Mouse (Mus musculus): Measurements from ENCODE around the gene H2-Q7. TPM values are rescaled to one million over a fixed set of nuclear protein-coding genes. Genes with fewer than 3 reads are reported as not detected.
"Not testable (repeated sequence)": the region's sequence is repeated elsewhere in the genome, so short reads cannot be mapped to it uniquely, and the experiment has no call there.

The H2-Q7 gene
- polyA plus RNA-seq, 2 experiments from 2014 or later: 1,012 to 1,237 TPM

DNA sequence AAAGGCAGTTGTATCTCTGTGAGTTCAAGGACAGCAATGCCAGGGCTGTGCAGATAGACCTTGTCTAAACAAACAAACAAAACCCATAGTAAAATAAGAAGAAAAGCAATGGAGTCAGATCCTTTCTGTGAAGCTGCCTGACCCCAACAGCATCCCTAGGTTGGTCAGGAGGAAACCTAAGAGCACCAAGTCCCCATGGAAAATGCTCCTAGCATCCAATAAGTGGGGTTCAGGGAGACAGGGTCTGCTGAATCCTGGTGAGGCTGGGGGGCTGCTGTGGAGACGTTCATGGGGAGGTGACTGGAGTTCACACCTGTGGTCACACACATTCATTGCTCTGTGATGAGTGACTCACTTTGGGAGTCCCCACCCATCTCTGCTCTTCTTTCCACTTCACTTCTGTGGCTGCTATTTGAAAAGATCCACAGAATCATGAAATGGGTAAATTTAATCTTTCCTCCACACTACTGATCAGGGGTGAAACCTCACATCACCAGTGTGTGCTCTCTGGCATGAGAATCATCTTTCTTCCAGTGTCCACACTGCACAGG is 1.5 kb upstream of the H2-Q7 start:
- ATAC-seq: not testable (repeated sequence)

DNA sequence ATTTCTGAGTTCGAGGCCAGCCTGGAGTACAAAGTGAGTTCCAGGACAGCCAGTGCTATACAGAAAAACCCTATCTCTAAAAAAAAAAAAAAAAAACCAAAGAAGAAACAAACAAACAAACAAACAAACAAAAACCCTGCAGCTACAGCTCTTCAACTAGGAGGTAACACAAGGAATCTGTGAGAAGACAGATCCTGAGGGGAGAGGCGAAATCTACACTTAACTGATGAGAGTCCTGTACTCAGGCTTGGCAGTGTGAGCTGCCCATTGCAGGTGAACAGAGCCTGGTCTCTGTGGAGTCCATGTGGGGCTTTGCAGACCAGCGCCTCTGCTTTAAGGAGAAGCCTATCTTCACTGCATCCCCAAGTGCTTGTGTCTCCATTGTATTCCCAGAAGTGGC is 560 bp upstream of the H2-Q7 start:
- not testable (repeated sequence) for ATAC-seq

DNA sequence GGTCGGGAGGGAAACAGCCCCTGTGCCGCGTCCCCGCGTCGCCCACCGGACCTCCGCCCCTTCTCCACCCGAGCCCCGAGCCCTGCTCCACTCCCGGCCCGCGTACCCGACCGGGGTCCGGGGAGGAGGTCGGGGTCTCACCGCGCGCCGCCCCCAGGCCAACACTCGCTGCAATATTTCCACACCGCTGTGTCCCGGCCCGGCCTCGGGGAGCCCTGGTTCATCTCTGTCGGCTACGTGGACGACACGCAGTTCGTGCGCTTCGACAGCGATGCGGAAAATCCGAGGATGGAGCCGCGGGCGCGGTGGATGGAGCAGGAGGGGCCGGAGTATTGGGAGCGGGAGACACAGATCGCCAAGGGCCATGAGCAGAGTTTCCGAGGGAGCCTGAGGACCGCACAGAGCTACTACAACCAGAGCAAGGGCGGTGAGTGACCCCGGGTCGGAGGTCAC is 366 bp downstream of the H2-Q7 start:
- ATAC-seq: peak; percentile 3

DNA sequence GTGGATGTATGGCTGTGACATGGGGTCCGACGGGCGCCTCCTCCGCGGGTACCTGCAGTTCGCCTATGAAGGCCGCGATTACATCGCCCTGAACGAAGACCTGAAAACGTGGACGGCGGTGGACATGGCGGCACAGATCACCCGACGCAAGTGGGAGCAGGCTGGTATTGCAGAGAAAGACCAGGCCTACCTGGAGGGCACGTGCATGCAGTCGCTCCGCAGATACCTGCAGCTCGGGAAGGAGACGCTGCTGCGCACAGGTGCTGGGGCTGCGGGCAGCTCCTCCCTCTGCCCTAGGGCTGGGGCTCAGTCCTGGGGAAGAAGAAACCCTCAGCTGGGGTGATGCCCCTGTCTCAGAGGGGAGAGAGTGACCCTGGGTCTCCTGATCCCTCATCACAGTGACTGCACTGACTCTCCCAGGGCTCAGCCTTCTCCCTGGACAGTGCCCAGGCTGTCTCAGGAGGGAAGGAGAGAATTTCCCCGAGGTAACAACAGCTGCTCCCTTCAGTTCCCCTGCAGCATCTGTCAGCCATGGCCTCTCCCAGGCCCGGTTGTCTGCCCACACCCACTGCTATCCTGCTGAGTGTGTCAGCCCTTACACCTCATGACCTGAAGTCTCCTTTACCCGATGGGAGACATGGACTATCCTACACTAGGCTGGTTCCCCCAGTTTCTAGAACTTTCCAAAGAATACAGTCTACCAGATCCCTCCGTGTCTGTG is 1.1 kb downstream of the H2-Q7 start:
- ATAC-seq: not testable (repeated sequence)

DNA sequence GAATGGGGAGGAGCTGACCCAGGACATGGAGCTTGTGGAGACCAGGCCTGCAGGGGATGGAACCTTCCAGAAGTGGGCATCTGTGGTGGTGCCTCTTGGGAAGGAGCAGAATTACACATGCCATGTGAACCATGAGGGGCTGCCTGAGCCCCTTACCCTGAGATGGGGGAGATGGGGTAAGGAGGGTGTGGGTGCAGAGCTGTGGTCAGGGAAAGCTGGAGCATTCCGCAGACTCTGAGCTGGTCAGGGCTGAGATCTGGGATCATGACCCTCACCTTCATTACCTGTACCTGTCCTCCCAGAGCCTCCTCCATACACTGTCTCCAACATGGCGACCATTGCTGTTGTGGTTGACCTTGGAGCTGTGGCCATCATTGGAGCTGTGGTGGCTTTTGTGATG is 3.4 kb downstream of the H2-Q7 start:
- not testable (repeated sequence) for ATAC-seq

DNA sequence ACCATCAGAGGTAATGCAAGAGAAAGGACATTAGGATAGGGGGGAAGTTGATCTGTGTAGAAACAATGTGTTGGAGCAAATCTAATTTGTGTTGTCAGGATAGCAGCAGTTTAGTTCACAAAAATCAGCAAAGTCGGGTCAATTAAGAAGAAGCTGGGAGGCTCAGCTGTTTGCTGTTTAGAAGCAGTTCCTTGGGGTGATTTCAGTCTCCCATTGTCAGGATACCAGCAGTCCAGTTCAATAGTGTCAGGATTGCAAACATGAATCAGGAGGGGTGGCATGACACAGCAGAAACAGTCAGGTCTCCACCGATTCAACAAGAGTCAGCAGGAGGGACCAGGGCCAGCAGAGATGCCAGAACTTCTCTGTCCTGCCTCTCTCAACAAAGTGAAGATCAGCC is 5.6 kb downstream of the H2-Q7 start:
- ATAC-seq: not testable (repeated sequence)

DNA sequence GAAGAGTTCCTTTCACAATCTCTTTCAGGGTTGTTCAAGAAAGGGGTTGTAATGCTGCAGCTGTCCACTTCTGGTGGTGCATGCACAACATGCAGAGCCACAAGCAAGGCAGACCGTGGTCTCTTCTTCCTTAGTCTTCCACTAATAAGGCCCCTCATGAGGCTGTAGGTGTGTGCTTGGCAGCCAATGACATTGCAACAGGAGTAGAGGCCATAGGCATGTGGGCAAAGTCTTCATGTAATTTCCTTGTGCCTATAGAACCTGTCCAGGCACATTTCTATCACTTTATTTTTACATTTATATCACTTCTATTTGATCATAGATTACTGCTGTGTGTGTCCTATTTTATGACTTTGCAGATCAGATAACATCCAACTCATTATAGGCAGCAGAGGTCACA is 19.3 kb downstream of the H2-Q7 start:
- not testable (repeated sequence) for ATAC-seq

DNA sequence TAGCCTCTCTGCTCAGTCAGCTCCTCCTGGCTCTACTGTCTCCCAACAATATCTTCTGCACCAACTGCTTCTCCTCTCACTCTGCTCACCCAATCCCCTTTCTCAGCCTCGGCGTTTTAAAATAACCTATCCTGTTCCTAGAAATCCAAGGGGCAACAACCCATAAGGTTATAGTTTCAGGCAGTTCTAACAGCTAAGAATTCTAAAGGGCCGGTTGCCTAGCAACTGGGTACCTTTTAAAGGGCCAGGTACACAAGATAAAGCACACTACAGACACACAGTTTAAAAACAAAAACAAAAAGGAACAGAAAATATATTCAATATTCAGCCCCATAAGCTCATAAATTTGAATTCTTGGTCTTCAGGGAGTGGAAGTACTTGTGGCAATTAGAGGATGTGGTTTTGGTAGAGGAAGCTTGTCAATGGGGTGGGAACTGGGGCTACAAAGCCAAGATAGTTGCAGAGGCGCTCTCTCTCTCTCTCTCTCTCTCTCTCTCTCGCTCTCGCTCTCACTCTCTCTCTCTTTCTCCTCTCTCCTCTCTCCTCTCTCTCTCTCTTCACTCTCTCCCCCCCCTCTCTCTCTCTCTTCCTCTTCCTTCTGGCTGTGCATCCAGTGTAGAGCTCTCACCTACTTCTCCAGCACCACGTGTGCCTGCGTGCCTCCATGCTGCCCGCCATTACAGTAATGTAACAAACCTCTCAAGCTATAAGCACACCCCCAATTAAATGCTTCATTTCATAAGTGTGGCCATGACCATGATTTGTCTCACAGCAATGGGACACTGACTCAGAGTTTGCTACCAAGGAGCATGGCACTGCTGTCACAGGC is 21.8 kb downstream of the H2-Q7 start:
- peak; percentile 92 for ATAC-seq

DNA sequence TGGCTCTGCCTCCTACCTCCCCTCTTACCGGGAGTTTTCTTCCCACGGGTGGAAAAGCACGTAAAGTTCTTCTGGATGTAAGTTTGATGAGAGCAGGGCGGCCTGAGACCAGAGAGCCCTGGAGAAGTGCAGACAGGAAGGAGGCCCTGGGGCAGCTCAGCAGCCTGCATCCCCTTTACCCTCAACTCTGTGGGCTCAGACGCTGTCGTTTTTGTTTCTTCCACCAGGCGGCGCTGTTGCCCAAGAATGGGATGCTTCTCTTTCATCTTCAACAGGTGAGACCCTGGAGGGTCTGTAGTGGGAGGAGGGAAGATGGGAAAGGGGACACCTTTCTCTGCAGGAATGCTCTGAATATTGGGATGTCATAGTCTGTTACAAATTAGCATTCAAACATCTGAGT is 26.7 kb downstream of the H2-Q7 start:
- ATAC-seq: not testable (repeated sequence)

DNA sequence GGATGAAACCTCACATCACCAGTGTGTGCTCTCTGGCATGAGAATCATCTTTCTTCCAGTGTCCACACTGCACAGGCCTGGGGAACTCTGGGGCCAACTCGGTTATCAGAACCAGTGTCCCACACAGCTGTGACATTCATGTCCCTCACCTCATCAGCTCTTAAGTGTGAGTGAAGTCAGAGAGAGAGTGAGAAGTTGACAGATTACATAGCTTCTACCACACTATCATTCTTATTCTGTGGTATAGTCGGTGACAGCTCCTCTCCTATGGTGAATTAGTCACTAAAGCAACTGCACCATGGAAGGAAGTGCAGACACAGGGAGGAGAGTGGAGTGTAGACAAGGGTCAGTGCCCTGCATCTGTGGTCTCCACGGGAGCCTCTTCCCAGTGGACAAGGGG is 30.0 kb downstream of the H2-Q7 start:
- ATAC-seq: not testable (repeated sequence)

DNA sequence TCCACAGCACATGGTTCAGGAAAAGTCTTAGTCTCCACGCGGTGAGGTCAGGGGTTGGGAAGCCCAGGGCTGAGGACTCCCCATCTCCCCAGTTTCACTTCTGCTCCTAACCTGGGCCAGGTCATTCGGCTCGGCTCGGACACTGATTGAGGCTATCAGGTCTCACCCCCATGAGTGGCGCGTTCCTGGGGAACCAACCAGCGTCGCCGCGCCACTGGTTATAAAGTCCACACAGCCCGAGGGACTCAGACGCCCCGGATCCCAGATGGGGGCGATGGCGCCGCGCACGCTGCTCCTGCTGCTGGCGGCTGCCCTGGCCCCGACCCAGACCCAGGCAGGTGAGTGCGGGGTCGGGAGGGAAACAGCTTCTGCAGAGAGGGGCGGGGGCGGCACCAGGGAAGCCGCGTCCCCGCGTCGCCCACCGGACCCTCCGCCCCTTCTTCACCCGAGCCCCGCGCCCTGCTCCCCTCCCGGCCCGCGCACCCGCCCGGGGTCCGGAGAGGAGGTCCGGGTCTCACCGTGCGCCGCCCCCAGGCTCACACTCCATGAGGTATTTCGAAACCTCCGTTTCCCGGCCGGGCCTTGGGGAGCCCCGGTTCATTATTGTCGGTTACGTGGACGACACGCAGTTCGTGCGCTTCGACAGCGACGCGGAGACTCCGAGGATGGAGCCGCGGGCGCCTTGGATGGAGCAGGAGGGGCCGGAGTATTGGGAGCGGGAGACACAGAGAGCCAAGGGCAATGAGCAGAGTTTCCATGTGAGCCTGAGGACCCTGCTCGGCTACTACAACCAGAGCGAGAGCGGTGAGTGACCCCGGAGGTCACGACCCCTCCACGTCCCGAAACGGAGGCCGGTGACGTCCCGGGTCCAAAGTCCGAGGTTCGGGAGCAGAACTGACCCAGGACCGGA is 31.1 kb downstream of the H2-Q7 start, which contains the start of gene H2-Q10:
H2-Q10 (plus strand) TSS at position 248 of the 910 bp plus-strand sequence.
- ATAC-seq: no peak

DNA sequence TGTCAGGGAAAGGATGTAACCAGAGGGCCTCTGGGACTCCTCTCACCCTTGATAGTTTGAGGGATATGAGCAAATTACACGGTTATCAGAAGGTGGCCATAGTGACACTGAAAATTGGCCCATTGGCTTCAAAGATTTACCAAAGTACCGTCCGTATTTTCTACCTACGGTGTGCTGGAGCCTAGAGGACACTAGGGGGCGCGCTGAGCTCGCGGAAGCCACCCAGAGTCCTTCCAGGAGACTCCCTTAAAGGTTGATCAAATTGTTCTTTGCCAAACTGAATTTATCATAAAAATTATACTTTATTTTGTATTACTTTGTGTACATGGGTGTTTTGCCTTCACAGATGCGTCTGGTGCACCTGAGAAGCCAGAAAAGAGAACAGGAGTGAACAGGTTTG is 45.1 kb downstream of the H2-Q7 start:
- ATAC-seq: no peak

DNA sequence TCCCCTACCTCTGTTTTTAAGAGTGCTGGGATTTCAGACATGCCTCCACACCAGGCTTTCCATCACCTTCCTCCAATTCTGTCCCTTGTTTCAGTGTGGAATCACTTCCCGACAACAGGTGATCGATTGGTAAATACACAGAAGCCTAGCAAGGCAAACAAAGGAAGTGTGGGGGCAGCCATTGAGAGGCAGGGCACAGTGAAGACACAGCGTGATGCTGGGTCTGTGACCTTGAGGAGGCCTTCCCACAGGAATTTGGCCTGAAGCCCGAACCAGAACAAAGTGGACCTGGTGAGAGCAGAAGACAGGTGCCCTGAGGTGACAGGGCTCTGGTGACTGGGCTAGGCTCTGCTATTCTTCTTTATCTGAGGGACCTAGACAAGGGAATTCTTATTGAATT is 46.7 kb downstream of the H2-Q7 start:
- no peak for ATAC-seq

DNA sequence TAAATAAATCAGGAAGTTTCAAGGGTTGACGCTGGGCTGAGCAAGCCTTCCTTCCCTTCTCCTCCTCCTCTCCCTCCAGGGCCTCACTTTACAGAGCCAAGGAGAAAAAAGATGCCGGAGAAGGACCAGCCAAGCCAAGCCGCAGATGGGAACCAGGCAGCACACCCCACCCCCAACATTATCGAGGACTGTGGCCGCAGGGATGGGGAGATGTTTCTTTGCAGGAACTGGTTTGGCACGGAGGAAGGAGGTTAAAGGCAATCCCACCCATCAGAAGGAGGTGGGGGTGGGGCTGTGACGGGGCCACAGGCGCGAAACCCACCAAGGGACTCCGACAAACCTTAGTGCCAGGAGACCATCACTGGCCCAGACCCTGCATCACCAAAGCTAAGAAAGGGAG is 47.8 kb downstream of the H2-Q7 start:
- ATAC-seq: no peak

DNA sequence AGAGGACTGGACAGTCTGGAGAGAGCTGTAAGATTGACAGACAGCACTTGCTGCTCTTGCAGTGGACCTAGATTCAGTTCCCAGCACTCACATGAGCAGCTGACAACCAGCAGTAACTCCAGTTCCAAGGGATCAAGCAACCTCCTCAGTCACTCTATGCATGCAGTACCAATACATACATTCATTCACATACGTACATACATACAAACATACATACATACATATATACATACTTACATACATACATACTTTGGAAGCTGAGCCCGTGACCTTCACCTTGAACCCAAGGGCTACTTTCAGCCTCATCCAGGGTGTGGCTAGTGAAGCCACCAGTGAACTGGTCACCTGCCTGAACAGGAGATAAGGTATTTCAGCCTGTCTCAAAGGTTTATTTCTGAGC is 49.1 kb downstream of the H2-Q7 start:
- ATAC-seq: no peak

DNA sequence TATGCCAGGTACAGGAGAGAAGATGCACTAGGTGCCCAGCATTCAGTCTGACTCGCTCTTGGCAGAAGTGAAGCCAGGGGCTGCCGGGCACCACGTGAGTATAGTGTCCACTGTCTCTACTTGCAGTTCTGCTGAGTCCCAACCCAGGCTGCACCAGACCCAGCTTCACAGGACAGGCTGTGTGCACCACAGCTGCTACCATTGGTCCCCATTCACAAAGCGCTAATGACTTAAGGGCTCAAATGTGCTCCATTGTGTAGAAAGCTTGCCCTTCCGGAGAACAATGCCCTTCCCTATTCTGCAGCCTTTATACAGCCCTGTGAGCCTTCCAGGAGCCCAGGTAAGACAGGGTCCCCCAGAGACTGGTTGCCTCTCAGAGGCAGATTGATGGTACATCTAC is 51.4 kb downstream of the H2-Q7 start:
- ATAC-seq: no peak

Other genes with a start within 250 kb of the H2-Q7 start
- gene Ltb, start 244.7 kb upstream of the H2-Q7 start, polyA plus RNA-seq (2017; shearing (Covaris generic)): 100 to 1,000 TPM; 134 to 383 TPM
- gene Tnf, start 237.1 kb upstream of the H2-Q7 start, polyA plus RNA-seq (2017; shearing (Covaris generic)): 10 to 100 TPM; 21.5 to 21.6 TPM
- 10 to 100 TPM; 70.5 to 90.5 TPM for gene Lta, start 233.8 kb upstream of the H2-Q7 start, polyA plus RNA-seq (2017; shearing (Covaris generic))
- gene Gm16181, start 218.3 kb upstream of the H2-Q7 start, polyA plus RNA-seq (2017; shearing (Covaris generic)): 1 to 10 TPM in 1 of 2 experiments, not detected in 1; 1.8 TPM
- gene Atp6v1g2, start 205.5 kb upstream of the H2-Q7 start, polyA plus RNA-seq (2017; shearing (Covaris generic)): 1 to 10 TPM; 2.3 to 4.0 TPM
- 1 to 10 TPM; 3.4 to 4.4 TPM for gene Nfkbil1, start 203.4 kb upstream of the H2-Q7 start, polyA plus RNA-seq (2017; shearing (Covaris generic))
- gene Ddx39b, start 197.4 kb upstream of the H2-Q7 start, polyA plus RNA-seq (2017; shearing (Covaris generic)): 100 to 1,000 TPM; 200 to 247 TPM
- gene H2-D1, start 176.4 kb upstream of the H2-Q7 start, polyA plus RNA-seq (2017; shearing (Covaris generic)): 1,000 to 10,000 TPM; 3,460 to 4,099 TPM
- gene H2-Q1, start 118.8 kb upstream of the H2-Q7 start, polyA plus RNA-seq (2017; shearing (Covaris generic)): not detected
- 1 to 10 TPM; 7.5 to 8.8 TPM for gene H2-Q2, start 96.9 kb upstream of the H2-Q7 start, polyA plus RNA-seq (2017; shearing (Covaris generic))
- gene H2-Q4, start 59.5 kb upstream of the H2-Q7 start, polyA plus RNA-seq (2017; shearing (Covaris generic)): 10 to 100 TPM; 12.1 to 12.7 TPM
- 100 to 1,000 TPM; 450 to 531 TPM for gene H2-Q6, start 14.3 kb upstream of the H2-Q7 start, polyA plus RNA-seq (2017; shearing (Covaris generic))
- gene H2-Q10, start 30.9 kb downstream of the H2-Q7 start, polyA plus RNA-seq (2017; shearing (Covaris generic)): 10 to 100 TPM in 1 of 2 experiments, 1 to 10 TPM in 1; 7.3 to 20.1 TPM
- under 1 TPM in 1 of 2 experiments, not detected in 1; 0.36 TPM for gene Pou5f1, start 66.9 kb downstream of the H2-Q7 start, polyA plus RNA-seq (2017; shearing (Covaris generic))
- gene Tcf19, start 77.7 kb downstream of the H2-Q7 start, polyA plus RNA-seq (2017; shearing (Covaris generic)): 10 to 100 TPM; 29.2 to 36.6 TPM
- 1 to 10 TPM; 3.7 to 5.0 TPM for gene Cchcr1, start 77.9 kb downstream of the H2-Q7 start, polyA plus RNA-seq (2017; shearing (Covaris generic))
- not detected for gene Psors1c2, start 94.0 kb downstream of the H2-Q7 start, polyA plus RNA-seq (2017; shearing (Covaris generic))
- gene Cdsn, start 113.0 kb downstream of the H2-Q7 start, polyA plus RNA-seq (2017; shearing (Covaris generic)): not detected
- not detected for gene 2300002M23Rik, start 128.3 kb downstream of the H2-Q7 start, polyA plus RNA-seq (2017; shearing (Covaris generic))
- not detected for gene Sfta2, start 162.4 kb downstream of the H2-Q7 start, polyA plus RNA-seq (2017; shearing (Covaris generic))
- not detected for gene Gm9573, start 187.5 kb downstream of the H2-Q7 start, polyA plus RNA-seq (2017; shearing (Covaris generic))
- gene Mucl3, start 204.5 kb downstream of the H2-Q7 start, polyA plus RNA-seq (2017; shearing (Covaris generic)): under 1 TPM in 1 of 2 experiments, not detected in 1; 0.36 TPM
- 10 to 100 TPM in 1 of 2 experiments, 1 to 10 TPM in 1; 9.3 to 11.8 TPM for gene Vars2, start 228.4 kb downstream of the H2-Q7 start, polyA plus RNA-seq (2017; shearing (Covaris generic))
- gene Gtf2h4, start 234.6 kb downstream of the H2-Q7 start, polyA plus RNA-seq (2017; shearing (Covaris generic)): 10 to 100 TPM; 11.5 to 30.4 TPM

Measured in activated CD4-positive, CD25-positive, alpha-beta regulatory T cell, adult 4 months (primary cell).